Mouse (Mus musculus) heart, adult 8-10 months (tissue): Measurements from ENCODE around the gene Poldip2. TPM values are rescaled to one million over a fixed set of nuclear protein-coding genes. Genes with fewer than 3 reads are reported as not detected.
"Not testable (repeated sequence)": the region's sequence is repeated elsewhere in the genome, so short reads cannot be mapped to it uniquely, and the experiment has no call there.

ENCODE experiments used
- DNase-seq: peaks from one replicate; pipeline ENCODE4 v3.0.0; 2022; ENCODE audit warnings: low spot score
- total RNA-seq, 4 experiments: library from RNA; stranded (reverse); gene quantifications; 2 replicates each; pipeline ENCODE4 v1.2.4; 2022

Gene Poldip2
- total RNA-seq, 4 experiments from 2014 or later: 141 to 157 (median 151) TPM

DNA sequence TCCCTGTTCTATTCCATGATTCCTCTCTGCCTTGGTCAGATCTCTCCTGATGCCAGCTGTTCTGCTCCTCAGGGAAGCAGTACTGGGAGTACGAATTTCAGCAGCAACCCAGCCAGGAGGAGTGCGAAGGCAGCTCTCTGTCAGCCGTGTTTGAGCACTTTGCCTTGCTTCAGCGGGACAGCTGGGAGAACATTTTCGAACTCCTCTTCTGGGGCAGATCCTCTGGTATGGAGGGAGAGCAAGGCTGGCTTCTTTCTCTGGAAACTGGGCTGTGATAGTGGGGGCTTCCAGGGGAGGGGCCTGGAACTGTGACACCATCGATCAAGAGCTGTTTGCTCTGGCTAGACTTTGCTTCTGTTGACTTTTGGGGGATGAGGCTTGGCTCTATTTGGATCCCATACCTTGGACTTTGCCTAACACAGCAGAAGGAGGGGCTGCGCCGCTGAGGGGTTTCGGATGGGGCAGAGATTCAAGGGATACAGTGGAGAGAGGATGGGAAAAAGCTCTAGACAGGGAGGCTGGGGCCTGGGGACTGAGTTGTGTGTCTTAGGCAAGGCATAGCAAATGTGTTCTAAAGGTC lies 11.3 kb upstream of the Poldip2 start:
- DNase-seq: no peak

DNA sequence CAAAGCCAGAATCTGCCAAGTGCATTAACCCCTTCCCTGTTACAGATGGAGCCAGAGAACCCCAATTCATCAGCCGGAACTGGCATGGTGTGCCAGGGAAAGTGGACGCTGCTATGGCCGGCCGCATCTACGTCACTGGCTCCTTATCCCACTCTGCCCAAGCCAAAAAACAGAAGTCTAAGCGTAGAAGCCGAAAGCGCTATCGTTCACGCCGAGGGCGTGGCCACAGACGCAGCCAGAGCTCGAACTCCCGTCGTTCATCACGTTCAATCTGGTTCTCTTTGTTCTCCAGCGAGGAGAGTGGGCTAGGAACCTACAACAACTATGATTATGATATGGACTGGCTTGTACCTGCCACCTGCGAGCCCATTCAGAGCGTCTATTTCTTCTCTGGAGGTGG lies 10.5 kb upstream of the Poldip2 start:
- DNase-seq: no peak

DNA sequence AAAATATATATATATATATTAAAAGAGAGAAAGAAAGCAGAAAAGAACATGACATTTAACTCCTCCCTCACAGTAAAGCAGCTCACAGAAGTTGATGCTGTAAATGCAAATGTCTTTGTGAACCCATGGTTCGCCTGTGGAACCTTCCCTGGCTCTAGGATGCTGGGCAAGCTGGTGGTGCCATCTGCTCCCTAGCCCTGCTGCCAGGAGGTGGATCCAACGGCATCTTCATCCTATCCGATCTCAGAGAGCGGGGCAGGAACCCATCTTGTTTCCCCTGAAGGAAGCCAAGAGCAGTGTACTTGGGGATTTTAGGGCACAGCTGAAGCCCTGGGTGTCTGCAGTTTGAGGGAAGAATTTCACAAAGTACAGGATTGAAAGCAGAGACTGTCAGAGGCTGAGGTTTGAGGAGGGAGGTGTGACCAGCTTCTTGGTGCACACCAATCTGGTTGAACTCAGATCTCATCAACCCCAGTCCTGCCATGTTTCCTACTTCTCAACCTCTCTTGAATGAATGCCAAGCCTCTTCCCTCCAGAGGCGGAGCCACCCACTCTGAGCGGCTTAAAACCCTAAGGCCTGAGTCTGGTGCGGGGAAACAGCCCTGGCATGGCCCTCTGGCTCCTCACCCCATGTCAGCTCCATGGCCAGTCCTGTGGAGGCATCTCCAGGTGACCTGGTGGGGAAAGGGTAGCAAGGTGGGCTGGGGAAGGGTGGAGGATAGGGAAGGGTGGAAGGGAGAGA lies 8.9 kb upstream of the Poldip2 start, which contains the start of gene Sebox:
Gene Sebox (plus strand): TSS at position 539 of the 742 bp plus-strand sequence.
- no peak for DNase-seq

DNA sequence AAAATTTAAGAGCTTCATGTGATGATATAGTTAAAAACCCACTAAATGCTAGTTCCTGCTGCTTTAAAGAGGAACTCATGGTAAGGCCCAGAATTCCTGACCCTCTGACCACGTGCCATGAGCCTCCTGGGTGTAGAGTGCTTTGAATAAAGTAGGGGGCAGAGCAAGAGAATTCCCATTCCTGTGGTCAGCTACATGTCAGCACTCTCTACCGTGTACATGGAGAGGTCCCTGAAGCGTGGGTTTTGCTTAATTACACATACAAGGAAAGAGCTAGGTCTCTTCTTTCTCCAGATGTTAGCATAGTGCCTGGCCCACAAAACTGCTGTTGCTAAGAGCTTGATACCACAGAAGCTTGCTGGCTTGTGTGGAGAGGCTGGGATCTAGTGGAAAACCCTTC lies 6.6 kb upstream of the Poldip2 start:
- DNase-seq: no peak

DNA sequence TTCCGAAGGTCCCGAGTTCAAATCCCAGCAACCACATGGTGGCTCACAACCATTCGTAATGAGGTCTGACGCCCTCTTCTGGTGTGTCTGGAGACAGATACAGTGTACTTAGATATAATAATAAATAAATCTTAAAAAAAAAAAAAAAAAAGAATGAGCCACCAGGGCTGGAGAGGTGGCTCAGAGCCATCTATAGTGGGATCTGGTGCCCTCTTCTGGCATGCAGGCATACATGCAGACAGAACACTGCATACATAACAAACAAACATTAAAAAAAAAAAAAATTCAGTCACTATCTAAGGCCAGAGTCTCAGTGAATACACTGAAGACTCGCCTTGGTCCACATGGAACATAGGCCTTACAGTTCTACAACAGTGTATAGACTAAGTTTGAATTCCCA lies 2.8 kb upstream of the Poldip2 start:
- DNase-seq: no peak

DNA sequence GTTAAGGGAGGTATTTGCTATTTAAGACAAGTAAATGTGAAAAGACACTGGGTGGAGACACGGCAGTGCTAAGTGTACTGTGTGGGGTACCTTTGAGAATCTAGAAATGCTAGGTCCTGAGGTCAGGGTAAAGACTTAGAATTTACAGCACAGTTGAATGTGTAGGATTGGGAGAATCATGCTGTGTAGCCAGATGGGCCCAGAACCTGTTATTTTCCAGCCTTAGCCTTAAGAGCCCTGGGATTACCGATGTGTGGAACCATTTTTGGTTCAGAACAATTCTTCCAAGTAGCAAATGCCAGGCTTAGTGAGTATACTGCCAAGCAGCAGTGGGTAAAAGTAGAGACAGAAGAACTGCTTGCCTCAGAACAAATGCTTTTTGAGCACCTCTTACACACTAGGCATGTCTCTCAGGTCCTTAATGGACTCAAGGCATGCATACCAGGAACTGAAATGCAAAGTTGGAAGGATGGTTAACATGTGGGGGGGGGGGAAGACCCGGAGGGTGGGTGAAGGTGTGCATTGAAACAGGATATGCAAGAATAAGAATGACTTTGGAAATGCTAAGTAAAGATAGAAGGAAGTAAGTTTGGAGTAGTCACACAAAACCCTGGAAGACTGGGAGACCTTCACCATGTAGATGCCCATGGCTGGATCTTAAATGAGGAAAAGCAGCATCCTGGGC lies 1.3 kb downstream of the Poldip2 start:
- no peak for DNase-seq

DNA sequence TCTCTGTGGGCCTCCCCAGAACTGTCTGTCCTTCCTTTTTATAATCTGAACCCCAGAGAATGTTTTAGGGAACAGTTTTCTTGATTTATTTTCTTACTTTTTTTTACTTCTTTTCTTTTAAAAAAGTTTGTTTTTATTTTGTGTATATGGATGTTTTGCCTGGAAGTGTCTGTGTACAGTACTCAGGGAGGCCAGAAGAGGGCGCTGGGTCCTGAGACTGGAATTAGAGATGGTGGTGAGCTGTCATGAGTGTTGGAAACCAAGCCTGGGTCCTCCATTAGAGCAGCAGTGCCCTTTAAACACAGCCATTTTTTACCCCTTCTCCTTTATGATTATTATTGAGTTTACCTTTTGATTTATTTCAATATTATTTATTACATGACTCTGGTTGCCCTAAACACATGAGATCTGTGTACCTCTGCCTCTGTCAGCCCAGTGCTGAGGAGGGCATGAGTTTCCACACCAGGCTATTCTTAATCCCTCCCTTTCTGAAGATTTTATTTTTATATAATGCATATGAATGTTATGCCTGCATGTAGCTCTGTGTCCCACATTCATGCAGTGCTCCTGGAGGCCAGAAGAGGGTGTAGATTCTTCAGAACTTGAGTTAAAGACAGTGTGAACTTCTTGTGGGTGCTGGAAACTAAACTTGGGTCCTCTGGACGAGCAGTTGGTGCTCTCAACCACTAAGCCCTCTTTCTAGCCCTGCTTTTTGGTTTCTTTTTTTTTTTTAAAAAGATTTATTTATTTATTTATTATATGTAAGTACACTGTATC lies 3.7 kb downstream of the Poldip2 start:
- no peak for DNase-seq

DNA sequence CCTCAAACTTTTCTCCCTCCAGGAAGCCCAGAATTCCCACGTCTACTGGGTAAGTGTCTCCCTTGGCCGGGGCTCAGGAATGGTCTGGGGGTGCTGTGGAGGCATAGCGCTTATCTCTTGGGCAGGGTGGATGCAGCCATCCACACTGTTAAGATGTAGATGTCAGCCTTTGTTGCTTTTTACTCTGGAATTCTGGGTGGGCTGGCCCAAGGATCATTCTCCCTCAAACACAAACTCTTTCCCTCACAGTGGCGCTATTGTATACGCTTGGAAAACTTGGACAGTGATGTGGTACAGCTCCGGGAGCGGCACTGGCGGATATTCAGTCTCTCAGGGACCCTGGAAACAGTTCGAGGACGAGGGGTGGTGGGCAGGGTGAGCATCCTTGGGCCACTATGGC lies 6.9 kb downstream of the Poldip2 start:
- DNase-seq: no peak

DNA sequence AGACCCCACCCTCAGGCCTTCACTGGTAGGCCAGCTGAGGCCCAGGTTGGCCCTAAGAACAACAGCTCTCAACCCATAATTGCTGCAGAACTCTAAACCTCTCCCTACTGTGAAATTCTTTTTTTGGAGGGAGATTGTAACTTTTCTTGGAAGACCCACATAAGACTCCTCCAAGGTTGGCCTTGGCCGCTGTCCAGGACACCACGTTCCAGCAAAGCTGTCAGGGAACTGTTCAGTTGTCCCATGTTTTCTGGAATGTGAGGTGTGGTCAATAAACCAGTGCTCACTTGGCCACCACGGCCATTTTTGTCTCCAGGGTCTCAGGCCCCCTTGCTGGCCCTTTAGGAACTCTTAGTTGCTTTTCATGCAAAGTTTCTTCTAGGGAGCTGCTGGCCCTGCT lies 9.9 kb downstream of the Poldip2 start:
- DNase-seq: no peak

DNA sequence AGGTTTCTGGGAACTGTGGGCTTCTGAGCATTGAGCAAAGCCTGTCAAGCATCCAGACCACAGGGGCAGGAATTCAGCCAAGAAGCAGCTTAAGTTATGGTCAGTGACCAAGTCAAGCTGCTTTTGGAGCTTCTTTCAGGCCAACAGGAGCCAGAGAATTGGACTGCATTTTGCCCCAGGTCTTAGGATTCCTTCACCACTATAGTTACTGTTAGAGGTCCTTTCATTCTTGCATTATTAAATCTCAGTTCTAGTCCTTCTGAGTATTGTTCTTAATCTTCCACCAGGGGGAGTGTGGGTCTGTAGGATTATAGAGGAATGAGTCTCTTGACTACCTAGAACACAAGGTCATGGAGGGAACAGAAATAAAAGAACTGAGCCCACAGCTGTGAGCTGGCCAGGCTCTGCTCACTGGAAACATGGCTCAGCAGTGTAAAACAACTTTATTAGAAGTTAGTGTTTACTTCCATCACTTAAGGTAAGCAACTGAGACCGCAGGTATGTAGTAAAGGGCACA lies 10.5 kb downstream of the Poldip2 start:
- DNase-seq: peak; percentile 44

DNA sequence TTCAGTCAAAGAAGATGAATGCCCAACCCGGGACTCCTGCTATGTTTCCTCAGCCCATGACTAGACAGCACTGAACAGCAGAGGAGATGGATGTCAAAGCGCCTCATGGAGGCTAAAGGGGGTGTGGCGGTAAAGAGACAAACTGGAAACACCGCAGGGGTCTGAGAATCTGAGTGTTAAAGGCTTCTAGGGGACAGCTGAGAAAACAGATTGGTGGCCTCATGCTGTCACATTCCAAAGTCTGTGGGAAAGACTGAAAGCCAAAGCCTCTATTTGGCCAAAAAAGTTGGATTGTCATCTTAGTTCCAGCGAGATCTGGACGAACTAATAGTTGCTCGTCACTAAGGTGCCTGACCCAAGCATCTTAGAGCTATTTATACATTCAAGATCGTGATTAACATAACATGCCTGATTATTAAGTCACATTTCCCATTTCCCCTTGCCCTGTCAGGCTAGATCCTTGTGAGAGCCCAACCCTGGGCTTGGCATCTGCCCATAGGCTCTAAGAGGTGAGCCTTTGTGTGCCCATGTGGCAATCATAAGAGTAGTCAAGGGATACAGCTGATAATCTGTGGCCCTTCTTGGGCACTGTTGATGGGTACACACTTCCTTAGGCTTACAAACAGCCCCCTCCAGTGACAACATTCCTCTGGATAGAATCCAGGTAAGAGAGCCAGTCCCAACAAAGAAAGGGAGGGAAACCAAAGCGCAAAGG lies 11.4 kb downstream of the Poldip2 start:
- DNase-seq: no peak

DNA sequence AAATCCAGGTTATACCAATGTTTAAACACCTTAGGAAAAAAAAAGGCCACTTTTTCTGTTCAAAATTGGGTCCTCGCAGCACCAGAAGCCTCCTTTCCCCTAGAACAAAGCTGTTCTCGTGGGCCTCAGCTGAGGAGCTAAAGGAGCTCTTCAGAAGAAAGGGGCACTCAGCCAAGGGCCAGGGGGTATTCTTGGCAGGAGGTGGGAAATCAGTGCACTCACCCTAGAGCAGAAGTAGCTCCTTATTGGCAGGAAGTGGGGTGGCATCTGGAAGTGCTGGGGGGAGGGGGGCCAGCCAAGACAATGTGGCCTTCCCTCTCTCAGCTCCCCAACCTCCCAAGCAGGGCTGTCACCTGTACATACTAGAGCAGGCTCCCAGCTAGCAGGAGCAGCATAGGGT lies 12.8 kb downstream of the Poldip2 start:
- DNase-seq: no peak

DNA sequence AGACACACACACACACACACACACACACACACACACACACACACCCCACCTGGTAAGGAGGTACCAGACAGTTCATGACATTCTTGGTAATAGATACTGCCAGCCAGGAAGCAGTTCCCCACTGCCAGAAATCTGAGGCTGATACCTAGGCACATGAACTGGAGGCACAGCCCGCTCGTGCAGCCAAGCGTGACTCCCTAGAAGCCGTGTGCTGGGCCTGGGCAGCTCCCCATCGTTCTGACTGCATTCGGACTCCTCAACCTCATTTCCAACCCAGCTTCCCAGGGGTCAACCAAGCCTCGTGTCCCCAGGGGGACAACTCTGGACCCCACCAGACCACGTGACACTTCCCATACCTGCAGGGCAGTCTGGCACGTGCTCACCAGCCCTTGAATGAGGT lies 16.7 kb downstream of the Poldip2 start:
- DNase-seq: no peak

DNA sequence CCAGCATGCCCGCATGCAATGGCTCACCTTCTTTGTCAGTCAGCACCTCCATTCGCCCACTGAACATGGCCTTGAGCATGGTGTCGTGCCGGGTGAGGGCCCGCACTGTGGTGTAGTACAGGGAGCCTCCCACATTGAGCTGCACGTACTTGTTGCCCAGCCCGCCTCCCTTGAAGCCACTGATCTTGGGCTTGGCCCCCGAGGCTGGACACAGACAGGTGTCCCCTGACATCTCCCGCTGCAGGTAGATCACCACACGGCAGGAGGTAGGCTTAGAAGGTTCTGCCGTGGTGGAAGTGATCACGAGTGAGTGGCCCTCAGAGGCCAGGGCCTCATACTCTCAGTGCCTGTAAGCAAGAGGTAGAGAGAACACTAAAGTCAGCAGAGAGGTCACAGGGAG lies 18.0 kb downstream of the Poldip2 start:
- DNase-seq: no peak

DNA sequence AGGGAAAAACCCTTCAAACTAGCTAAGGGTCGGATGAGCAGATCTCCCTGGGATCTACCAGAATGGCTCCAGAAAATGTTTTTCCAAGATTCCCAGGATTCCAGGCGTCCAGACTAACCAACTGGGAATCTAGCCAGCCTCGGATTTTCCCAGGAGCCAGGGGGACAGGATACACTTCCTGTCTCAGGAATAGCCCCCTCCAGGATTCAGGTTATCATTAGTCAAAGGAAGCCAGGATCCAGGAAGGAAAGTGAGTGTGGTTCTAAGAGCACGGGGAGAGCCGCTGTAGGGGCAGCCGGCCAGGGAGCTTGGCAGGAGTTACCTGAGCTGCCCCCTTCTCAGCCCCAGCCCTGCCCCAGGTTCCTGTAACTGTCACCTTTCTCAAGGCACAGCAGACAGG lies 19.1 kb downstream of the Poldip2 start:
- peak; percentile 88 for DNase-seq

DNA sequence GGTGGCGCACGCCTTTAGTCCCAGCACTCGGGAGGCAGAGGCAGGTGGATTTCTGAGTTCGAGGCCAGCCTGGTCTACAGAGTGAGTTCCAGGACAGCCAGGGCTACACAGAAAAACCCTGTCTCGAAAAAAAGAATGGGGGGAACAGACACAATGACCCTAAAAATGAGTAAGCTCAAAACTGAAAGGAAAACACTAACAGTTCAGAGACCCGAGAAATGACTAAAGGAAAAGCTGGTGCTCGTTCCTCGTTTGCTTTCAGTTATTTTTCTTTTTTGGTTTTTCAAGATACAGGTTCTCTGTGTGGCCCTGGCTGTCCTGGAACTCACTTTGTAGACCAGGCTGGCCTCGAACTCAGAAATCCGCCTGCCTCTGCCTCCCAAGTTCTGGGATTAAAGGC lies 19.5 kb downstream of the Poldip2 start:
- DNase-seq: not testable (repeated sequence)

DNA sequence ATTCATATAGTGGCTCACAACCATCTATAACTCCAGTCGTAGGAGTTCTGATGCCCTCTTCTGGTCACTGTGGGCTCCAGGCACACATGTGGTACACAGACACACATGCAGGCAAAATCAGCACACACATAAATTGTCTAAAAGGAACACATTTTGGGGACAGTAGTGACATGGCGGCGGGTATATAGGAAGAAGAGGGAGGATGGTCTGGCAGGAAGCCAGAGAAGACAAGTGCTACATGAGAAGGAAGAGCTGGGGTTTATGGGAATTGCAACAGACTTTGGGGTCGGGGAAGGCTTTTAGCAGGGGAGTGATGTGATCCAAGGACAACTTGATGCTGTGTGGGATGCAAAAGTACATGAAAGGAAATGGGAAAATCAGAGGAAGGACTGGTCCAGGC lies 22.5 kb downstream of the Poldip2 start:
- DNase-seq: no peak

DNA sequence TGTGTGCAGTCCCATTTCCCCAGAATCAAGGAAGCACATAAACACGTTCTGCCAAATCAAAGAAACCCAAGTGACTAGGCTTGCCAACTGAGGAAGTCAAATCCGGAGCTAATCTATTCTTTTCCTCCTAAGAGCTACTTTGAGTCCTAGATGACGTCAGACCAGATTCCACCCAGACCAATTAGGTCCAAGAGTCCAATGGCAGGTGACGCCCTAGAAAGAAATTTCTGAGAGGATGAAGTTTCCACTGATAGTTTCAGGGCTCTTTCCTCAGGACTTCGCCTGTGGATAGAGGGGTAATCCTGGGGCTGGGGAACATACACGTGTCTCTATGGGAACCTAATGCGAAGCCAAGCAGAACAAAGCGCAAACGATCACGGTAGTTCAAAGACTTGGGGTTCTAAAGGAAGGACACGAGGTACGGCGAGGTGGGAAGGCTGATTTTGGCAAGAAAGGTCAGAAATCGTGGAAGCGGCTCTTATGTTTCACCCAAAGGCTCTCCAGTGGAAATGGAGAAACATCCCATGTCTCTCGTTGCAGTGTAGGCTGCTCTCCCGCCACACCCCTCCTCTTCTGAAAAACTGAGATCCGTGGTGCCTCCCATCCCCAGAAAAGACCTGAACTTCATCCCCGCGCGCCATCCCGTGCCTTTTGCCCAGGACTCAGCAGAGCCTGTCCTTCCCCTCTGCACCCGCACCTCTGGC lies 23.5 kb downstream of the Poldip2 start:
- DNase-seq: peak; percentile 81

DNA sequence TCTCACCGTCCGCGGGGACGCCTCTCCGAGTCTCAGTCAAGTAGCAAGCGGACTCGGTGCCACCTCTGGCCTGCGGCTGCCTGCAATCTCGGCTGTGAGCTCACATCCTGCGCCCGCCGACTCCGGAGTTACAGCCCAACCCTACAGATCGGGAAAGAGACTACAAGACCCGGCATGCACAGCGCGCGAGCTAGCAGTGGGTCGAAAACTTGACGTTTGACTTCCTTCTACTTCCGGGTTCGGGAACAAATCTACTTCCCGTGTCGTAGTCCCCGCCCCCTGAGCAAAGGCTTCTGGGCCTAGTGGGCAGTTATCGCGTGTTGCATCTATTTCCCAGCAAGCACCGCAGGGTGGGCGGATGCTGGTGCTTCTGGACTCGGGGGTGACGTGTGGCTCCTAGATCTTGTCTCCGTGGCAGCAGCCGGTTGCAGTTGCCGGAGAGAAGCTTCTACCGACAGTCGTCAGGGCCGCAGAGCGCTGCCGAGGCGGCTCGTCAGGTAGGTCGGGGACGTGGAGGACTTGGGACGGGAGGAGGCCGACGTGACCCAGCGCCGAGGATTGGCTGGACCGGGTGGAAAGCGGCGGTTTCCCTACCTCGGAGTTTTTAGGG lies 24.2 kb downstream of the Poldip2 start, which contains the start of the genes Tnfaip1 and Ift20:
Gene Tnfaip1 (minus strand): TSS at position 253 of the 610 bp plus-strand sequence.
Gene Ift20 (plus strand): TSS at position 282 of the 610 bp plus-strand sequence.
- peak; percentile 99 for DNase-seq

DNA sequence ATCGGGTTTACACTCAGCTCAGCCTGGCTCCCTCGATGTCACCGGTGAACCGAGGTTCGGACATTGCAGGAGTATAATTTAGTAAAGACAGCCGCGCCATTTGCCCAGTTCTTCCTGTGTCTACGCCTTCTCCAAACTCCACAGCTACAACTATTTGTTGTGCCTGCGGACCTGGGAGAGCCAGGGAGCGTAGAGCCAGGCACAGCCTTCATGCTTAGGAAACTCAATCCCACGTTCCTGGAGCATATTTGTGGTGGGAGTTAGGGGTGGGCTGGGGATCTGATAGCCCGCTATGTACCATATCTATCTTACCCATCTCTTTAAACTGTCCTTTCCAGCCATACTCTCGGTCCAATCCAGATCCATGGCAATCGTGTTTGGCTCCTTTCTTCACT lies 24.7 kb downstream of the Poldip2 start:
- no peak for DNase-seq
